In genomic region chr3:152529058-152529972, GRCm38 (mm10) we compare ENCODE assay signal across 28 mouse cellular contexts.
DNase-seq lines count a peak whose midpoint lies in the region; ATAC-seq and TF ChIP-seq lines count a peak whose summit lies in the region.
"Had no signal": no experiment of that assay in that cellular context is flagged by ENCODE, and none has a peak within 500 bp of the region (broad histone marks: within the 10 kb centered on the region; RNA-seq: fewer than 3 reads in every experiment).

No protein-coding gene starts in this region.

- H3K4me2 ChIP-seq in liver, embryonic 11.5 days, result no peak overlapping the region
- H3K4me2 ChIP-seq in liver, postnatal 0 days (ENCODE audit: low read depth, low read length), result no peak overlapping the region
- no peak overlapping the region for H3K4me2 ChIP-seq in hindbrain, embryonic 16.5 days (ENCODE audit: low read length)
- H3K4me2 ChIP-seq: hindbrain, embryonic 13.5 days; liver, embryonic 12.5 days; lung, embryonic 15.5 days; midbrain, embryonic 12.5 days; neural tube, embryonic 15.5 days had no signal

- no peak overlapping the region for H3K4me3 ChIP-seq in liver, embryonic 11.5 days (ENCODE audit: low read depth, low read length)
- H3K4me3 ChIP-seq in liver, postnatal 0 days (ENCODE audit: low read depth, low read length), result no peak overlapping the region
- H3K4me3 ChIP-seq in megakaryocyte, embryonic 14.5 days (replicated peaks), result peak overlapping the region; percentile 29
- no peak overlapping the region for H3K4me3 ChIP-seq in hindbrain, embryonic 16.5 days (ENCODE audit: low read length)
- H3K4me3 ChIP-seq: forebrain, embryonic 10.5 days; hindbrain, embryonic 13.5 days; liver, embryonic 12.5 days; lung, embryonic 15.5 days; midbrain, embryonic 12.5 days; neural tube, embryonic 15.5 days had no signal

- H3K36me3 ChIP-seq in liver, embryonic 11.5 days (ENCODE audit: control insufficient read depth, insufficient read depth, low read length), result no peaks in the 10 kb centered on the region
- H3K36me3 ChIP-seq in liver, postnatal 0 days (replicated peaks; ENCODE audit: insufficient read depth, low read length), result no peaks in the 10 kb centered on the region
- no peaks in the 10 kb centered on the region for H3K36me3 ChIP-seq in megakaryocyte, embryonic 14.5 days (replicated peaks; ENCODE audit: low read length)
- H3K36me3 ChIP-seq in hindbrain, embryonic 16.5 days (ENCODE audit: control insufficient read depth, insufficient read depth, low read length), result no peaks in the 10 kb centered on the region
- H3K36me3 ChIP-seq: forebrain, embryonic 10.5 days; G1E; hindbrain, embryonic 13.5 days; liver, embryonic 12.5 days; lung, embryonic 15.5 days; midbrain, embryonic 12.5 days; neural tube, embryonic 15.5 days had no signal

- no peaks in the 10 kb centered on the region for H3K27me3 ChIP-seq in liver, embryonic 11.5 days (replicated peaks; ENCODE audit: control insufficient read depth, insufficient read depth, low read length)
- H3K27me3 ChIP-seq in liver, postnatal 0 days (ENCODE audit: insufficient read depth, low read length), result no peaks in the 10 kb centered on the region
- H3K27me3 ChIP-seq in megakaryocyte, embryonic 14.5 days (replicated peaks), result peaks cover 12% of the 10 kb centered on the region
- H3K27me3 ChIP-seq in hindbrain, embryonic 16.5 days (replicated peaks; ENCODE audit: control insufficient read depth, insufficient read depth, low read length), result no peaks in the 10 kb centered on the region
- H3K27me3 ChIP-seq: CH12.LX; hindbrain, embryonic 13.5 days; lung, embryonic 15.5 days; midbrain, embryonic 12.5 days; neural tube, embryonic 15.5 days had no signal

- peak; percentile 39 for ATAC-seq in liver, embryonic 11.5 days (replicated peaks; ENCODE audit: low FRiP score)
- ATAC-seq in liver, postnatal 0 days, result no peak
- ATAC-seq in megakaryocyte, adult 5-6 weeks (ENCODE audit: poor library complexity, severe bottlenecking), result no peak
- peak; percentile 47; the same call in 1 of the 2 replicates for ATAC-seq in common myeloid progenitor, adult 5-6 weeks (replicated peaks; ENCODE audit: low read depth, poor library complexity, severe bottlenecking)
- ATAC-seq in hindbrain, embryonic 16.5 days, result no peak
- ATAC-seq: forebrain, postnatal 0 days; inflammation-experienced regulatory T-cells, adult 6 months; liver, embryonic 12.5 days had no signal

- no peak overlapping the region for H3K27ac ChIP-seq in liver, embryonic 11.5 days (ENCODE audit: low read depth, low read length)
- H3K27ac ChIP-seq in liver, postnatal 0 days (ENCODE audit: low read depth), result no peak overlapping the region
- no peak overlapping the region for H3K27ac ChIP-seq in hindbrain, embryonic 16.5 days (ENCODE audit: low read depth, low read length)
- H3K27ac ChIP-seq: forebrain, embryonic 10.5 days; hindbrain, embryonic 13.5 days; liver, embryonic 12.5 days; lung, embryonic 15.5 days; midbrain, embryonic 12.5 days; neural tube, embryonic 15.5 days had no signal

- 56% methylated on average over 11 of the region's 11 CpGs for WGBS in liver, embryonic 11.5 days
- 53% methylated on average over 11 of the region's 11 CpGs for WGBS in liver, postnatal 0 days (ENCODE audit: insufficient replicate concordance)
- WGBS in hindbrain, embryonic 16.5 days, result 79% methylated on average over 11 of the region's 11 CpGs

- H3K9me3 ChIP-seq in liver, embryonic 11.5 days (ENCODE audit: control insufficient read depth, low read length), result no peaks in the 10 kb centered on the region
- H3K9me3 ChIP-seq in liver, postnatal 0 days (ENCODE audit: low read length), result no peaks in the 10 kb centered on the region
- peaks cover 6% of the 10 kb centered on the region for H3K9me3 ChIP-seq in megakaryocyte, embryonic 14.5 days
- H3K9me3 ChIP-seq in hindbrain, embryonic 16.5 days (ENCODE audit: control insufficient read depth, low read length), result no peaks in the 10 kb centered on the region
- H3K9me3 ChIP-seq: forebrain, embryonic 10.5 days; G1E; hindbrain, embryonic 13.5 days; liver, embryonic 12.5 days; lung, embryonic 15.5 days; midbrain, embryonic 12.5 days; neural tube, embryonic 15.5 days had no signal

- H3K9ac ChIP-seq in liver, embryonic 11.5 days (ENCODE audit: low read depth, low read length), result no peak overlapping the region
- H3K9ac ChIP-seq in liver, postnatal 0 days (replicated peaks), result no peak overlapping the region
- H3K9ac ChIP-seq in hindbrain, embryonic 16.5 days (ENCODE audit: low read depth, low read length), result no peak overlapping the region
- H3K9ac ChIP-seq: forebrain, postnatal 0 days; hindbrain, embryonic 13.5 days; liver, embryonic 12.5 days; lung, embryonic 15.5 days; midbrain, embryonic 12.5 days; neural tube, embryonic 15.5 days had no signal

- H3K4me1 ChIP-seq in liver, embryonic 11.5 days (replicated peaks; ENCODE audit: control insufficient read depth, insufficient read depth, low read length), result peaks cover 3% of the 10 kb centered on the region; the same call in 1 of the 2 replicates
- no peaks in the 10 kb centered on the region for H3K4me1 ChIP-seq in liver, postnatal 0 days (ENCODE audit: insufficient read depth)
- H3K4me1 ChIP-seq in megakaryocyte, embryonic 14.5 days, result peaks cover 13% of the 10 kb centered on the region
- H3K4me1 ChIP-seq in hindbrain, embryonic 16.5 days (ENCODE audit: control insufficient read depth, insufficient read depth, low read depth, low read length), result no peaks in the 10 kb centered on the region
- H3K4me1 ChIP-seq: forebrain, embryonic 10.5 days; hindbrain, embryonic 13.5 days; lung, embryonic 15.5 days; midbrain, embryonic 12.5 days; neural tube, embryonic 15.5 days had no signal

- DNase-seq in liver, embryonic 11.5 days (ENCODE audit: low spot score), result no peak
- DNase-seq in liver, postnatal 0 days, result no peak
- DNase-seq in left cerebral cortex, adult 9 months (ENCODE audit: low spot score in 2 of 2), result no peak
- DNase-seq: adrenal gland, postnatal 25 days; B cell, adult 2 months; cerebellum, adult 11 months; cerebellum, postnatal 10 days; forebrain, postnatal 0 days; gastrocnemius, postnatal 36 days; heart, postnatal 36 days; kidney, adult 18-20 months; kidney, postnatal 10 days; right cerebral cortex, adult 18-20 months; right cerebral cortex, postnatal 4 days; thymus, adult 2 months had no signal

- TF ChIP-seq CTCF in liver, postnatal 0 days (IDR thresholded peaks at IDR 0.05; ENCODE audit: low read depth), result no peak

- no peak for TF ChIP-seq EP300 in liver, postnatal 0 days (IDR thresholded peaks at IDR 0.05; ENCODE audit: low read depth)

Comparison
In these comparisons a context has a peak if more than half of its experiments do, and no peak if none do; other contexts are left out.
1. ATAC-seq: peak in liver, embryonic 11.5 days (single experiment) and common myeloid progenitor, adult 5-6 weeks (single experiment); none in liver, postnatal 0 days (single experiment), megakaryocyte, adult 5-6 weeks (single experiment) and hindbrain, embryonic 16.5 days (single experiment).